Mouse (Mus musculus): ENCODE results near the gene Crb3.

- TF ChIP-seq TCF12 (IDR thresholded peaks at IDR 0.05; ENCODE audit: low read depth, low read length) (peak; percentile 65), GABPA (IDR thresholded peaks at IDR 0.05; ENCODE audit: insufficient replicate concordance, low read depth, low read length) (no peak), CHD2 (IDR thresholded peaks at IDR 0.05; ENCODE audit: low read length) (0 out of 2 replicates have a peak, but pooled peaks have one; percentile 24), KAT2A (IDR thresholded peaks at IDR 0.05; ENCODE audit: insufficient replicate concordance, low read length) (no peak), POLR2AphosphoS2 (IDR thresholded peaks at IDR 0.05; ENCODE audit: low read depth, low read length) (no peak), CTCF (conservative IDR thresholded peaks at IDR 0.05 in 1 of 2, IDR thresholded peaks at IDR 0.05 in 1 of 2; ENCODE audit: low read depth in 2 of 2, low read length in 2 of 2) (peak in 1 of 2 experiments; percentile 75; a peak in 2 of 4 replicates), UBTF (IDR thresholded peaks at IDR 0.05; ENCODE audit: low read depth, low read length) (no peak), POLR2A (IDR thresholded peaks at IDR 0.05; ENCODE audit: low read depth, low read length) (0 out of 2 replicates have a peak, but pooled peaks have one; percentile 44), MAFK (IDR thresholded peaks at IDR 0.05; ENCODE audit: insufficient replicate concordance, low read length) (0 out of 2 replicates have a peak, but pooled peaks have one; percentile 17), JUND (conservative IDR thresholded peaks at IDR 0.05; ENCODE audit: low read depth, low read length) (no peak), HCFC1 (IDR thresholded peaks at IDR 0.05; ENCODE audit: low read depth, low read length) (peak; percentile 34; the same call in 1 of the 2 replicates), ZC3H11A (IDR thresholded peaks at IDR 0.05; ENCODE audit: low read depth, low read length) (no peak)
Observed at GRCm38 (mm10) chr17:57060231-57060801, 1.4 kb downstream of the Crb3 start.

All from CH12.LX (cell line).